Mouse (Mus musculus) liver, embryonic 14.5 days (tissue): ENCODE measurements at regions not wholly inside any gene's neighbourhood (a gene's known extent, or its start where the extent isn't known, plus 50 kb on each side); places are given as distances from the start of the nearest gene placed in this dataset.

Source experiments
- ATAC-seq: fragments of 200-750 bp; cut with Nextera tagmentation; 2 replicates; pipeline ENCODE4 v1.8.0; 2017; ENCODE audit warnings: moderate number of reproducible peaks, mild to moderate bottlenecking, moderate library complexity; ENCODE audit not compliant: insufficient read depth
- DNase-seq, 3 experiments: peaks; one replicate each; pipeline ENCODE4 v3.0.0-alpha.2; 2012 to 2013; ENCODE audit warnings: low read depth in 3 of 3, low spot score in 3 of 3
- H3K27ac ChIP-seq: fragments of 300-500 bp; sonication (generic); 2 replicates; pipeline ENCODE4 v1.5.1; 2014; ENCODE audit warnings: moderate library complexity, mild to moderate bottlenecking, control low read depth, inconsistent platforms
- H3K27me3 ChIP-seq: fragments of 300-500 bp; sonication (generic); 2 replicates; pipeline ENCODE4 v1.6.1; 2014; ENCODE audit warnings: mild to moderate bottlenecking, low read length, moderate library complexity; ENCODE audit not compliant: control insufficient read depth, insufficient read depth
- H3K36me3 ChIP-seq: fragments of 300-500 bp; sonication (generic); replicated peaks from 2 replicates; pipeline ENCODE4 v1.6.1; 2014; ENCODE audit warnings: low read depth; ENCODE audit not compliant: control insufficient read depth, insufficient read depth
- H3K4me1 ChIP-seq, 2 experiments: fragments of 200-500 bp in 1 of 2; fragments of 300-500 bp in 1 of 2; sonication (generic) in 1 of 2; replicated peaks; 2 replicates each; pipeline ENCODE4 v1.6.1; 2012 to 2014; ENCODE audit warnings: antibody characterized with exemption in 1 of 2, inconsistent platforms in 1 of 2, low read length in 1 of 2; ENCODE audit not compliant: control insufficient read depth in 2 of 2, insufficient read depth in 2 of 2
- H3K4me2 ChIP-seq: fragments of 300-500 bp; sonication (generic); 2 replicates; pipeline ENCODE4 v1.6.1; 2014; ENCODE audit warnings: low read depth, mild to moderate bottlenecking, control low read depth, moderate library complexity
- H3K4me3 ChIP-seq, 2 experiments: fragments of 200-500 bp in 1 of 2; fragments of 300-500 bp in 1 of 2; sonication (generic) in 1 of 2; 2 replicates each; pipeline ENCODE4 v1.5.1; 2012 to 2014; ENCODE audit warnings: low read depth in 2 of 2, low read length in 2 of 2, mild to moderate bottlenecking in 2 of 2, control low read depth in 1 of 2, inconsistent platforms in 1 of 2, moderate library complexity in 1 of 2; ENCODE audit not compliant: insufficient read depth in 1 of 2
- H3K9ac ChIP-seq: fragments of 300-500 bp; sonication (generic); replicated peaks from 2 replicates; pipeline ENCODE4 v1.6.1; 2014; ENCODE audit warnings: mild to moderate bottlenecking, control low read depth, moderate library complexity
- H3K9me3 ChIP-seq: fragments of 300-500 bp; sonication (generic); 2 replicates; pipeline ENCODE4 v1.6.1; 2016; ENCODE audit warnings: low read length, mixed read lengths; ENCODE audit not compliant: control insufficient read depth
- CTCF ChIP-seq: IDR thresholded peaks from 2 replicates; pipeline ENCODE4 v1.5.1; 2016; ENCODE audit warnings: antibody characterized with exemption, low read depth, control low read depth
- EP300 ChIP-seq: IDR thresholded peaks from 2 replicates; pipeline ENCODE4 v1.6.1; 2016; ENCODE audit warnings: antibody characterized with exemption, low read depth
- WGBS: fragments of 180-500 bp; shearing (Covaris S2); extraction: QIAGEN DNeasy Blood & Tissue Kit; methylation state at CpG from one replicate; pipeline ENCODE4 v1.1.7; 2014; ENCODE audit not compliant: insufficient replicate concordance; 5-methylcytosine and 5-hydroxymethylcytosine counted together

- H3K4me3 ChIP-seq = no peak overlapping the region
- H3K9ac ChIP-seq = no peak overlapping the region
- no peaks in the 10 kb centered on the region for H3K9me3 ChIP-seq
- WGBS = 57% methylated on average over 5 of the region's 5 CpGs
- no peaks in the 10 kb centered on the region for H3K4me1 ChIP-seq
- H3K27me3 ChIP-seq = no peaks in the 10 kb centered on the region
- ATAC-seq = no peak
- DNase-seq = no peak
- TF ChIP-seq CTCF = no peak
- no peak for TF ChIP-seq EP300
- no peak overlapping the region for H3K4me2 ChIP-seq
- H3K36me3 ChIP-seq = no peaks in the 10 kb centered on the region
- H3K27ac ChIP-seq = no peak overlapping the region
Measured at GRCm38 (mm10) chr9:50170637-50171036, 174.1 kb downstream of the Rpl10-ps3 start.

- H3K4me3 ChIP-seq = no peak overlapping the region
- no peaks in the 10 kb centered on the region for H3K4me1 ChIP-seq
- H3K27ac ChIP-seq = no peak overlapping the region
- ATAC-seq (no peak), DNase-seq (no peak)
- WGBS = 66% methylated on average over 3 of the region's 3 CpGs
- H3K36me3 ChIP-seq = no peaks in the 10 kb centered on the region
- no peak overlapping the region for H3K4me2 ChIP-seq
- TF ChIP-seq EP300 (no peak), CTCF (no peak)
- no peaks in the 10 kb centered on the region for H3K27me3 ChIP-seq
- H3K9me3 ChIP-seq = no peaks in the 10 kb centered on the region
- H3K9ac ChIP-seq = no peak overlapping the region
Measured at GRCm38 (mm10) chr9:50154618-50155017, 190.2 kb downstream of the Rpl10-ps3 start.

DNA sequence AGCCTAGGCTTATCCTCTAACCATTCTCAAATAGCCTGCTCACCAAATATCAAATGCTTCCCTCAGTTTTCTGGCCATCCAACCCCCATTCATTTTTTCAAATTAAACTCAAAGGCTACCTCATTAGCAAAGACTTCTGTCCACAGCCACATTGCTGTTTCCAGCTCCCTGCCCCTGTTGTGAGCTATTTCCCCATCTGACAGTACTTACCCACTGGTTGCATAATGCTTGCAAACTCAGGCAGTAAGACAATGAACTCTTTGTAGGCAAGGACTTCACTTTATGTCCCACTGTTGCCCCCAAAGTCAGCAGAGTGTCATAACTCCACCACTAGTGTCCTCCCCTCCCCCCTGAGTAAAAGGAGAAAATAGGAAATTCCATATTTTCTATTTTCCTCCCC is 194.7 kb downstream of the Rpl10-ps3 start:
- H3K36me3 ChIP-seq = no peaks in the 10 kb centered on the region

GRCm38 (mm10) chr9:50142756-50143155 is 202.0 kb downstream of the Rpl10-ps3 start:
- Histone ChIP-seq H3K27me3 (no peaks in the 10 kb centered on the region), H3K27ac (no peak overlapping the region), H3K9ac (no peak overlapping the region), H3K4me2 (no peak overlapping the region), H3K36me3 (no peaks in the 10 kb centered on the region), H3K4me1 (no peaks in the 10 kb centered on the region), H3K9me3 (no peaks in the 10 kb centered on the region), H3K4me3 (no peak overlapping the region)
- WGBS = 50% methylated on average over 1 of the region's 1 CpGs
- no peak for ATAC-seq
- TF ChIP-seq EP300 (no peak), CTCF (no peak)
- DNase-seq = no peak

More for the DNA sequence above, 194.7 kb downstream of the Rpl10-ps3 start:
- ATAC-seq = no peak
- Histone ChIP-seq H3K4me1 (no peaks in the 10 kb centered on the region), H3K27ac (no peak overlapping the region), H3K4me2 (no peak overlapping the region), H3K9me3 (no peaks in the 10 kb centered on the region), H3K4me3 (no peak overlapping the region), H3K27me3 (no peaks in the 10 kb centered on the region), H3K9ac (no peak overlapping the region)
- DNase-seq = no peak
- TF ChIP-seq EP300 (no peak), CTCF (no peak)

GRCm38 (mm10) chr9:50142091-50142490 is 202.7 kb downstream of the Rpl10-ps3 start:
- ATAC-seq = no peak
- 71% methylated on average over 8 of the region's 8 CpGs for whole genome bisulfite sequencing
- H3K9me3 ChIP-seq = no peaks in the 10 kb centered on the region
- H3K4me3 ChIP-seq = no peak overlapping the region
- no peak overlapping the region for H3K9ac ChIP-seq
- H3K27ac ChIP-seq = no peak overlapping the region
- TF ChIP-seq CTCF (no peak), EP300 (no peak)
- no peak overlapping the region for H3K4me2 ChIP-seq
- H3K27me3 ChIP-seq = no peaks in the 10 kb centered on the region
- no peak for DNase-seq
- H3K36me3 ChIP-seq = no peaks in the 10 kb centered on the region
- H3K4me1 ChIP-seq = no peaks in the 10 kb centered on the region
